Mouse (Mus musculus) heart, embryonic 16.5 days (tissue): ENCODE measurements at regions not wholly inside any gene's neighbourhood (a gene's known extent, or its start where the extent isn't known, plus 50 kb on each side); places are given as distances from the start of the nearest gene placed in this dataset.
"Not testable (repeated sequence)": the region's sequence is repeated elsewhere in the genome, so short reads cannot be mapped to it uniquely, and the experiment has no call there.

Experiments used
- ATAC-seq: fragments of 200-750 bp; cut with Nextera tagmentation; replicated peaks from 2 replicates; pipeline ENCODE4 v1.8.0; 2017; ENCODE audit warnings: moderate number of reproducible peaks; ENCODE audit not compliant: insufficient read depth, low FRiP score; ENCODE audit errors: extremely low read depth
- H3K27ac ChIP-seq: fragments of 300-500 bp; sonication (generic); 2 replicates; pipeline ENCODE4 v1.5.1; 2014; ENCODE audit warnings: mild to moderate bottlenecking, low read length, control low read depth, moderate library complexity
- H3K27me3 ChIP-seq: fragments of 300-500 bp; sonication (generic); 2 replicates; pipeline ENCODE4 v1.6.1; 2014; ENCODE audit warnings: low read length, mixed read lengths; ENCODE audit not compliant: control insufficient read depth, insufficient read depth
- H3K36me3 ChIP-seq: fragments of 300-500 bp; sonication (generic); 2 replicates; pipeline ENCODE4 v1.6.1; 2014; ENCODE audit not compliant: control insufficient read depth, insufficient read depth
- H3K4me1 ChIP-seq: fragments of 300-500 bp; sonication (generic); 2 replicates; pipeline ENCODE4 v1.6.1; 2014; ENCODE audit warnings: low read length, mixed read lengths; ENCODE audit not compliant: control insufficient read depth, insufficient read depth
- H3K4me2 ChIP-seq: fragments of 300-500 bp; sonication (generic); 2 replicates; pipeline ENCODE4 v1.6.1; 2014; ENCODE audit warnings: low read depth, mild to moderate bottlenecking, control low read depth, low read length
- H3K4me3 ChIP-seq: fragments of 300-500 bp; sonication (generic); 2 replicates; pipeline ENCODE4 v1.5.1; 2014; ENCODE audit warnings: mild to moderate bottlenecking, control low read depth, low read length
- H3K9ac ChIP-seq: fragments of 300-500 bp; sonication (generic); 2 replicates; pipeline ENCODE4 v1.6.1; 2014; ENCODE audit warnings: low read length, control low read depth
- H3K9me3 ChIP-seq: fragments of 300-500 bp; sonication (generic); replicated peaks from 2 replicates; pipeline ENCODE4 v1.6.1; 2016; ENCODE audit warnings: low read length; ENCODE audit not compliant: control insufficient read depth
- WGBS: fragments of 180-500 bp; shearing (Covaris S2); extraction: QIAGEN DNeasy Blood & Tissue Kit; methylation state at CpG from one replicate; pipeline ENCODE4 v1.1.7; 2014; 5-methylcytosine and 5-hydroxymethylcytosine counted together

- H3K27me3 ChIP-seq = no peaks in the 10 kb centered on the region
- no peak overlapping the region for H3K27ac ChIP-seq
- no peak for ATAC-seq
- no peaks in the 10 kb centered on the region for H3K4me1 ChIP-seq
- no peak overlapping the region for H3K9ac ChIP-seq
- WGBS = 57% methylated on average over 5 of the region's 5 CpGs
- no peak overlapping the region for H3K4me3 ChIP-seq
- no peaks in the 10 kb centered on the region for H3K9me3 ChIP-seq
- no peak overlapping the region for H3K4me2 ChIP-seq
- no peaks in the 10 kb centered on the region for H3K36me3 ChIP-seq
Measured at GRCm38 (mm10) chr12:107188055-107188454, 300.4 kb upstream of the 3110018I06Rik start.

- no peaks in the 10 kb centered on the region for H3K27me3 ChIP-seq
- no peak overlapping the region for H3K9ac ChIP-seq
- no peak overlapping the region for H3K4me3 ChIP-seq
- H3K4me1 ChIP-seq = no peaks in the 10 kb centered on the region
- no peak overlapping the region for H3K27ac ChIP-seq
- no peaks in the 10 kb centered on the region for H3K9me3 ChIP-seq
- ATAC-seq = no peak
- H3K36me3 ChIP-seq = no peaks in the 10 kb centered on the region
- H3K4me2 ChIP-seq = no peak overlapping the region
- WGBS = 54% methylated on average over 2 of the region's 2 CpGs
Measured at GRCm38 (mm10) chr12:107198389-107199018, 289.9 kb upstream of the 3110018I06Rik start.

- 37% methylated on average over 4 of the region's 4 CpGs for WGBS
- Histone ChIP-seq H3K4me2 (no peak overlapping the region), H3K36me3 (no peaks in the 10 kb centered on the region), H3K27me3 (no peaks in the 10 kb centered on the region), H3K9me3 (no peaks in the 10 kb centered on the region), H3K4me1 (no peaks in the 10 kb centered on the region), H3K9ac (no peak overlapping the region), H3K27ac (no peak overlapping the region), H3K4me3 (no peak overlapping the region)
- no peak for ATAC-seq
Measured at GRCm38 (mm10) chr12:107200903-107201302, 287.5 kb upstream of the 3110018I06Rik start.

GRCm38 (mm10) chr12:107208826-107209225 lies 279.6 kb upstream of the 3110018I06Rik start:
- H3K27ac ChIP-seq, H3K4me2 ChIP-seq, H3K27me3 ChIP-seq, H3K9me3 ChIP-seq, H3K9ac ChIP-seq, H3K4me3 ChIP-seq, ATAC-seq, H3K36me3 ChIP-seq, H3K4me1 ChIP-seq: not testable (repeated sequence)
- 66% methylated on average over 6 of the region's 6 CpGs for WGBS

- no peak overlapping the region for H3K27ac ChIP-seq
- no peak for ATAC-seq
- no peaks in the 10 kb centered on the region for H3K36me3 ChIP-seq
- H3K9ac ChIP-seq = no peak overlapping the region
- no peak overlapping the region for H3K4me3 ChIP-seq
- no peaks in the 10 kb centered on the region for H3K4me1 ChIP-seq
- no peak overlapping the region for H3K4me2 ChIP-seq
- WGBS = 91% methylated on average over 10 of the region's 10 CpGs
- H3K9me3 ChIP-seq = no peaks in the 10 kb centered on the region
- H3K27me3 ChIP-seq = no peaks in the 10 kb centered on the region
Measured at GRCm38 (mm10) chr12:107212826-107213225, 275.6 kb upstream of the 3110018I06Rik start.

- Histone ChIP-seq H3K4me3 (no peak overlapping the region), H3K36me3 (no peaks in the 10 kb centered on the region), H3K27me3 (no peaks in the 10 kb centered on the region), H3K9ac (no peak overlapping the region), H3K27ac (no peak overlapping the region), H3K9me3 (no peaks in the 10 kb centered on the region), H3K4me1 (no peaks in the 10 kb centered on the region), H3K4me2 (no peak overlapping the region)
- ATAC-seq = no peak
- 59% methylated on average over 8 of the region's 8 CpGs for WGBS
Measured at GRCm38 (mm10) chr12:107216119-107216518, 272.3 kb upstream of the 3110018I06Rik start.

GRCm38 (mm10) chr12:107221276-107221970 lies 267.0 kb upstream of the 3110018I06Rik start:
- WGBS = 74% methylated on average over 7 of the region's 7 CpGs
- H3K4me2 ChIP-seq = no peak overlapping the region
- no peaks in the 10 kb centered on the region for H3K9me3 ChIP-seq
- H3K36me3 ChIP-seq = no peaks in the 10 kb centered on the region
- H3K27me3 ChIP-seq = no peaks in the 10 kb centered on the region
- ATAC-seq = no peak
- no peak overlapping the region for H3K27ac ChIP-seq
- no peak overlapping the region for H3K4me3 ChIP-seq
- H3K4me1 ChIP-seq = no peaks in the 10 kb centered on the region
- H3K9ac ChIP-seq = no peak overlapping the region

GRCm38 (mm10) chr12:107222106-107222505 lies 266.3 kb upstream of the 3110018I06Rik start:
- H3K36me3 ChIP-seq = no peaks in the 10 kb centered on the region
- no peak overlapping the region for H3K4me2 ChIP-seq
- WGBS = 72% methylated on average over 7 of the region's 7 CpGs
- H3K27me3 ChIP-seq = no peaks in the 10 kb centered on the region
- H3K4me3 ChIP-seq = no peak overlapping the region
- ATAC-seq = no peak
- H3K4me1 ChIP-seq = no peaks in the 10 kb centered on the region
- H3K27ac ChIP-seq = no peak overlapping the region
- no peaks in the 10 kb centered on the region for H3K9me3 ChIP-seq
- no peak overlapping the region for H3K9ac ChIP-seq

- Histone ChIP-seq H3K4me3 (no peak overlapping the region), H3K9ac (no peak overlapping the region), H3K4me1 (no peaks in the 10 kb centered on the region), H3K4me2 (no peak overlapping the region), H3K36me3 (no peaks in the 10 kb centered on the region), H3K27me3 (no peaks in the 10 kb centered on the region), H3K27ac (no peak overlapping the region), H3K9me3 (no peaks in the 10 kb centered on the region)
- ATAC-seq = no peak
- 68% methylated on average over 3 of the region's 3 CpGs for WGBS
Measured at GRCm38 (mm10) chr12:107230097-107230496, 258.3 kb upstream of the 3110018I06Rik start.
